Mouse (Mus musculus) embryonic facial prominence, embryonic 13.5 days (tissue): ENCODE results near the gene Polr3b. TPM values are rescaled to one million over a fixed set of nuclear protein-coding genes. Genes with fewer than 3 reads are reported as not detected.

ENCODE experiments used
- ATAC-seq: fragments of 200-750 bp; cut with Nextera tagmentation; 2 replicates; pipeline ENCODE4 v1.8.0; 2017; ENCODE audit warnings: low read depth; ENCODE audit not compliant: insufficient number of reproducible peaks, insufficient read depth, low FRiP score, low TSS enrichment
- H3K27ac ChIP-seq: fragments of 300-500 bp; sonication (generic); 2 replicates; pipeline ENCODE4 v1.5.1; 2015; ENCODE audit warnings: moderate library complexity, mild to moderate bottlenecking, inconsistent platforms
- H3K27me3 ChIP-seq: fragments of 300-500 bp; sonication (generic); 2 replicates; pipeline ENCODE4 v1.6.1; 2015; ENCODE audit warnings: mild to moderate bottlenecking, inconsistent platforms
- H3K36me3 ChIP-seq: fragments of 300-500 bp; sonication (generic); 2 replicates; pipeline ENCODE4 v1.6.1; 2015; ENCODE audit warnings: mild to moderate bottlenecking, inconsistent platforms
- H3K4me1 ChIP-seq: fragments of 300-500 bp; sonication (generic); 2 replicates; pipeline ENCODE4 v1.6.1; 2015; ENCODE audit warnings: inconsistent platforms
- H3K4me2 ChIP-seq: fragments of 300-500 bp; sonication (generic); 2 replicates; pipeline ENCODE4 v1.6.1; 2015; ENCODE audit warnings: moderate library complexity, mild to moderate bottlenecking, inconsistent platforms
- H3K4me3 ChIP-seq: fragments of 300-500 bp; sonication (generic); 2 replicates; pipeline ENCODE4 v1.5.1; 2015; ENCODE audit warnings: mild to moderate bottlenecking, inconsistent platforms
- H3K9ac ChIP-seq: fragments of 300-500 bp; sonication (generic); 2 replicates; pipeline ENCODE4 v1.6.1; 2015; ENCODE audit warnings: mild to moderate bottlenecking, inconsistent platforms
- H3K9me3 ChIP-seq: fragments of 300-500 bp; sonication (generic); 2 replicates; pipeline ENCODE4 v1.6.1; 2016; ENCODE audit warnings: inconsistent platforms
- WGBS: fragments of 180-500 bp; shearing (Covaris S2); methylation state at CpG from one replicate; pipeline ENCODE4 v1.1.7; 2015; ENCODE audit warnings: mixed read lengths; 5-methylcytosine and 5-hydroxymethylcytosine counted together
- polyA plus RNA-seq: library from polyadenylated mRNA; unstranded; fragments of >200 nt; fragmentation: Nextera tagmentation; extraction: Ambion mirVana; gene quantifications from 2 replicates; pipeline ENCODE4 v1.2.1, GENCODE M21; 2015

Gene Polr3b
- polyA plus RNA-seq = 14.5 TPM in 2 replicates

- H3K4me1 ChIP-seq = peaks cover 15% of the 10 kb centered on the region
- peak within 1 kb of the TSS; percentile 69 for H3K4me3 ChIP-seq
- no peaks in the 10 kb centered on the region for H3K27me3 ChIP-seq
- 0 out of 2 replicates have a peak, but pooled peaks cover 3% of the 10 kb centered on the region for H3K36me3 ChIP-seq
- peak; percentile 94 for ATAC-seq
- 7% methylated on average over 53 of the region's 53 CpGs for WGBS
- H3K9me3 ChIP-seq = no peaks in the 10 kb centered on the region
- peak within 1 kb of the TSS; percentile 97 for H3K27ac ChIP-seq
- peak within 1 kb of the TSS; percentile 78 for H3K9ac ChIP-seq
- H3K4me2 ChIP-seq = peak within 1 kb of the TSS; percentile 82
These were observed at the start of gene Polr3b for GRCm38 (mm10) chr10:84621826-84622790. Polr3b (plus strand) TSS chr10:84622292.

DNA sequence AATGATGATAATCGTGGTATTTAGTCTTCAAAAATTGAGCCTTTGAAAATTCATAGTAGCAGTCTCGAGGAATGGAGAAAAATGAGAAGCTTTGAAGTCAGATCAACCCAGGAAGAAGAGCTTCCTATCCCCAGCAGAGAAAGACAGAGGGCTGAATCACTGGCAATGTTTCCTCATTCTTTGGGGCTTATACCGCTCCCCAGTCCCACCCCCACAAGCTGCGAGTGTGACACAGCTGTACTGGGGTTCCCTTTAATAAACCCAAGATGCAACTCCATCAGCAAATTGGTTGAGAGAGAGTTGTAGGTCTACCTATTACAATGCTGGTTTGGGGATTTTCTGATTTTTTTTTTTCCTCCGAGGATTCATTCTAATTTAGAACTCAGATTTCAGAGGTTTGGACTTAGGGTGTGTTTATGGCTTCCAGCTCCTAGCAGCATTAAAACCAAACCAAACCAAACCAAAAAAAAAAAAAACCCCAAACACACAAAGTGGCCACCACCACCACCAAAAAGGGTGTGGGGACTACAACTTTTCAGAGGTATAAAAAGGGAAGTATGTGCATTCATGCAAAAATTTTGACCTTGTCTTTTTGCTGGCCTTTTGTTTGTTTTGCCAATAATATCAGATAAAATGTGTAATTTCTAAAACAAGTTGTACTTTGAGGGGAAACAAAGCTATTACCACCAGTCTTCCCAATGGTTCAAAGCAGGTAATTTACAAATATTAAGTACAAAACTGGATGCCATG, 48.2 kb upstream of the Polr3b start:
- 47% methylated on average over 5 of the region's 5 CpGs for WGBS

GRCm38 (mm10) chr10:84576029-84576394, 46.1 kb upstream of the Polr3b start:
- Histone ChIP-seq H3K9me3 (no peaks in the 10 kb centered on the region), H3K9ac (peak overlapping the region; percentile 75; the same call in 1 of the 2 replicates), H3K27me3 (0 out of 2 replicates have a peak, but pooled peaks cover 9% of the 10 kb centered on the region), H3K27ac (peak overlapping the region; percentile 80; the same call in 1 of the 2 replicates), H3K4me1 (peaks cover 12% of the 10 kb centered on the region), H3K36me3 (no peaks in the 10 kb centered on the region), H3K4me3 (peak overlapping the region; percentile 87), H3K4me2 (peak overlapping the region; percentile 98)
- WGBS = under 1% methylated on average over 14 of the region's 14 CpGs
- ATAC-seq = peak; percentile 76

More for the DNA sequence above, 48.2 kb upstream of the Polr3b start:
- H3K36me3 ChIP-seq = no peaks in the 10 kb centered on the region
- no peaks in the 10 kb centered on the region for H3K9me3 ChIP-seq
- H3K4me1 ChIP-seq = peaks cover 12% of the 10 kb centered on the region
- H3K4me2 ChIP-seq = no peak overlapping the region
- H3K9ac ChIP-seq = no peak overlapping the region
- no peak overlapping the region for H3K27ac ChIP-seq
- H3K27me3 ChIP-seq = 0 out of 2 replicates have a peak, but pooled peaks cover 9% of the 10 kb centered on the region
- ATAC-seq = no peak
- H3K4me3 ChIP-seq = no peak overlapping the region

GRCm38 (mm10) chr10:84576395-84577070, 45.6 kb upstream of the Polr3b start, which contains the start of gene Tcp11l2:
Tcp11l2 (plus strand) TSS chr10:84576626.
- Histone ChIP-seq H3K4me1 (peaks cover 12% of the 10 kb centered on the region), H3K9ac (peak within 1 kb of the TSS; percentile 75), H3K27me3 (0 out of 2 replicates have a peak, but pooled peaks cover 9% of the 10 kb centered on the region), H3K27ac (peak within 1 kb of the TSS; percentile 80), H3K4me3 (peak within 1 kb of the TSS; percentile 87), H3K36me3 (no peaks in the 10 kb centered on the region), H3K9me3 (no peaks in the 10 kb centered on the region), H3K4me2 (peak within 1 kb of the TSS; percentile 98)
- WGBS = under 1% methylated on average over 46 of the region's 46 CpGs
- peak; percentile 99 for ATAC-seq

DNA sequence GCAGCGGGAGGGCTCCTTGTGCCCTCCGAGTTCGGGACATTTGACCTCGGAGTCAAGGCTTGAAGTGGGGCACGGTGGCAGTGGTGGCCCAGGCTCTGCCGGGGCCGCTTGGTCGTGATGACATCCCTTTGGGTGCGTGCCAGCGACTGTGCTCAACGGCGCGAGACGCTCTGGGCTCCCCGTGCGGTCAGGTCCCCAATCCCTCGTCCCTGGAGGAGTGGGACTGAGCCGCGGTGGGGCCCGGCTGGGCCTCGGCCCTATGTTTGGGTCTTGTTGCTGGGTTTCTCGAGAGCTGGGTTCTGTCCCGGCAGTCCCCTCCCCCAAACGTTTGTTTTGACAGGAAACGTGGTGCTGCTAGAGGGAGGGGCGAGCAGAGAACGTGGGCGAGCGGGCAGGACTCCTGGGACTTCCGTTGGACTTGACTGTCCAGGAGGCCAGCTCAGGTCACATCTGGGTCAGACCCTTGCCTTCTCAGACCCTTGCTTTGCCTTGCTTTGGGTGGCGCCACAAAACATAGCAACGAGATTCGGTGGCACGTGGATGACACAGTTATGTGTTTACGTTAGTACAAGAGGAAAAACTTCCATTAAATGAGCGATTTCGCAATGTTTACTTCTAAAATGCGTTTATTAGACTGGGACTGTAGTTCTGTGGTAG, 44.9 kb upstream of the Polr3b start:
- 0 out of 2 replicates have a peak, but pooled peaks have one; percentile 24 for ATAC-seq
- WGBS = 3% methylated on average over 38 of the region's 38 CpGs
- Histone ChIP-seq H3K4me2 (peak overlapping the region; percentile 98), H3K9ac (peak overlapping the region; percentile 75), H3K36me3 (no peaks in the 10 kb centered on the region), H3K27me3 (0 out of 2 replicates have a peak, but pooled peaks cover 9% of the 10 kb centered on the region), H3K9me3 (no peaks in the 10 kb centered on the region), H3K4me3 (peak overlapping the region; percentile 87), H3K4me1 (peaks cover 12% of the 10 kb centered on the region), H3K27ac (peak overlapping the region; percentile 80)

DNA sequence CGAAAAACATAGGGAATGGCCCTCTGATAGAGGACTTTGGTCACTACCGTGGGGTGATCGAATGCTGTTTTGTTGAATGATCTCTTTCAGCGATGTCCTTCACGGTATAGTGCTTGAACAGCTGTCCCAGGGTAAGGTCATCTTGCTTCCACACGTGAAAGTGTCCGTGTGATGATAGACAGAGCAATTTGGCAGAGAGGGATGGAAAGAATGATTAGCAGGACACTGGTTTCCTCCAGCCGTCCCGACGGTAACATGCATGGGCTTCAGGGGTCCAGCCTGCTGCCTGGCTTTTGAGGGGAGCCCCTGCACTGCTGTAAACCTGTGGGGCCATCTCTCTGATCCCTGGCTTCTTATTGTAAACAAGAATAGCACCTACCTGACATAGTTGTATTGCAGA, 43.4 kb upstream of the Polr3b start:
- Histone ChIP-seq H3K4me3 (no peak overlapping the region), H3K27ac (no peak overlapping the region), H3K4me2 (no peak overlapping the region)

GRCm38 (mm10) chr10:84579527-84579926, 42.6 kb upstream of the Polr3b start:
- Histone ChIP-seq H3K4me1 (peaks cover 12% of the 10 kb centered on the region), H3K4me3 (no peak overlapping the region), H3K4me2 (no peak overlapping the region), H3K9me3 (no peaks in the 10 kb centered on the region), H3K27ac (no peak overlapping the region), H3K36me3 (no peaks in the 10 kb centered on the region), H3K27me3 (0 out of 2 replicates have a peak, but pooled peaks cover 9% of the 10 kb centered on the region), H3K9ac (no peak overlapping the region)
- ATAC-seq = no peak
- WGBS = 74% methylated on average over 2 of the region's 2 CpGs

More for the DNA sequence above, 43.4 kb upstream of the Polr3b start:
- no peaks in the 10 kb centered on the region for H3K9me3 ChIP-seq
- ATAC-seq = no peak
- H3K36me3 ChIP-seq = no peaks in the 10 kb centered on the region
- WGBS = 85% methylated on average over 10 of the region's 10 CpGs
- 0 out of 2 replicates have a peak, but pooled peaks cover 9% of the 10 kb centered on the region for H3K27me3 ChIP-seq
- peaks cover 12% of the 10 kb centered on the region for H3K4me1 ChIP-seq
- no peak overlapping the region for H3K9ac ChIP-seq

DNA sequence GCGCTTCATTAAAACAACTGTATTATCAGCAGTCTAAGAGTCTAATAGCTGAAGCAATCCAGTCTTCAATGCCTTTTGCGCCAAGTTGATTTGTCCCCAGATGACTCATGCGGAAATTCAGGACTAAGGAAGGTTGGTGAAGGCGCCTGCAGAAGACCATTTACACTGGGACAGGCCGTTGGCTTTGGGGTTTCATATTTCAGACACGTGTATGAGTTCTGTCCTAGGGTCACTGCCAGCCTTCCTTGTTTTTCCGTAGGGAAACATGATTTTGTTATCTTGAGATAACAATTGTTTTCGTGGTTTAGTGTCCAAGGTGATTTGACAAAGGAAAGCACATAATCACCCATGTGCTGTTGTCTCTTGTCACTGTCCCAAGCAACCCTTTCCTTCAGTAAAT, 40.9 kb upstream of the Polr3b start:
- WGBS = 60% methylated on average over 8 of the region's 8 CpGs
- Histone ChIP-seq H3K36me3 (no peaks in the 10 kb centered on the region), H3K4me3 (no peak overlapping the region), H3K27ac (no peak overlapping the region), H3K9me3 (no peaks in the 10 kb centered on the region), H3K27me3 (0 out of 2 replicates have a peak, but pooled peaks cover 4% of the 10 kb centered on the region), H3K4me2 (no peak overlapping the region), H3K9ac (no peak overlapping the region), H3K4me1 (peaks cover 12% of the 10 kb centered on the region)
- no peak for ATAC-seq

GRCm38 (mm10) chr10:84582236-84582635, 39.9 kb upstream of the Polr3b start:
- Histone ChIP-seq H3K27me3 (0 out of 2 replicates have a peak, but pooled peaks cover 4% of the 10 kb centered on the region), H3K4me2 (no peak overlapping the region), H3K36me3 (no peaks in the 10 kb centered on the region), H3K9ac (no peak overlapping the region), H3K4me3 (no peak overlapping the region), H3K9me3 (no peaks in the 10 kb centered on the region), H3K4me1 (peaks cover 10% of the 10 kb centered on the region), H3K27ac (no peak overlapping the region)
- WGBS = 82% methylated on average over 7 of the region's 7 CpGs
- ATAC-seq = no peak

GRCm38 (mm10) chr10:84584451-84585293, 37.4 kb upstream of the Polr3b start:
- Histone ChIP-seq H3K27me3 (no peaks in the 10 kb centered on the region), H3K27ac (no peak overlapping the region), H3K9me3 (no peaks in the 10 kb centered on the region), H3K4me3 (no peak overlapping the region), H3K36me3 (no peaks in the 10 kb centered on the region), H3K9ac (no peak overlapping the region), H3K4me2 (no peak overlapping the region), H3K4me1 (no peaks in the 10 kb centered on the region)
- ATAC-seq = no peak
- 67% methylated on average over 11 of the region's 11 CpGs for WGBS
